Mouse (Mus musculus) brown adipose tissue, adult 24 weeks (tissue): Measurements from ENCODE around the gene Rad51b. TPM values are rescaled to one million over a fixed set of nuclear protein-coding genes. Genes with fewer than 3 reads are reported as not detected.
A peak's percentile ranks its signal among the peaks of the same experiment; 100 is the strongest.

Experiments
- H3K27ac ChIP-seq: fragments of 200-500 bp; replicated peaks from 2 replicates; pipeline ENCODE4 v1.5.1; 2012; ENCODE audit warnings: low read depth, mild to moderate bottlenecking, low read length
- H3K4me1 ChIP-seq: fragments of 200-500 bp; 2 replicates; pipeline ENCODE4 v1.6.1; 2012; ENCODE audit warnings: low read length, mixed read lengths; ENCODE audit not compliant: control insufficient read depth, insufficient read depth, insufficient read length
- H3K4me3 ChIP-seq: fragments of 200-500 bp; 2 replicates; pipeline ENCODE4 v1.5.1; 2012; ENCODE audit warnings: low read depth, mild to moderate bottlenecking, low read length, moderate library complexity; ENCODE audit not compliant: insufficient read depth
- polyA plus RNA-seq: library from polyadenylated mRNA; stranded (reverse); fragments of >200 nt; gene quantifications from 2 replicates; pipeline ENCODE4 v1.2.4, GENCODE M21; 2012; ENCODE audit not compliant: missing spikeins, insufficient read depth, insufficient read length

Rad51b gene
- polyA plus RNA-seq, 1 experiment = 0.75 TPM

DNA sequence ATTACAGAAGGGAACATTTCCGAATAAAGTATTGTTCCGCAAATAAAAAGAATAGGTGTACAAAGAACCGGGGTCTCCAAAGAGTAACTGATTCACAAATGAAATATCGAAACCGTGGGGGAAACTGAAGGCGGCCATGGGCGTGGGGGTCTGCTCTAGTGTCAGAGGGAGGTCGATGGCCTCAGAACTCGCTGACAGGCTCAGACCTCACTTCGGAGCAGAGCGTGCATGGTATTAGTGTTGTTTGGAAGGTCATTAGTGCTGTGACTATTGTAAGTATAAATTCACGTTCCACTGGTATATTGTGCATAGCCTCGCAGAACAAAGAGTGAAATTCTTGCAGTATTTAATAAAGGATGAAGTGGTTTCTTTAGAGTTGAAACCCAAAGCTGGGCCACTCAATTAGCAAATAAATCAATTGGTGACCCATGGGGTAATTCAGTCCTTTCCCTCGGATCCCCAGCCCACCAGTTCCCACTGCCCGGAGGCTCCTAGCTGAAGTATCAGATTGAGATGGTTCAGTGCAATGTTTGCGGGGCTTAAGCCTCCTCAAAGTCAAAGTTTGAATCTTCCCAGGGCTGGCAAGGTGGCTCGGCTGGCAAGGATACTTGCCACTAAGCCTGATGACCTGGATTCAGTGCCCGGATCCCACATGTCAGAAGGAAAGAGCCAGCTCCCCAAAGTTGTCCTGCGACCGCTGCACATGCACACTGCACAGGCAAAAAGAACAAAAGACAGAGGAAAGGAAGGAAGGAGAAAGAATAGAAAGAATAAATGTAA is 517.4 kb downstream of the Rad51b start:
- H3K4me1 ChIP-seq = no peaks in the 10 kb centered on the region
- H3K27ac ChIP-seq = no peak overlapping the region
- H3K4me3 ChIP-seq = no peak overlapping the region

GRCm38 (mm10) chr12:79816241-79816640 is 519.2 kb downstream of the Rad51b start:
- H3K4me1 ChIP-seq = no peaks in the 10 kb centered on the region
- H3K4me3 ChIP-seq = no peak overlapping the region
- no peak overlapping the region for H3K27ac ChIP-seq

DNA sequence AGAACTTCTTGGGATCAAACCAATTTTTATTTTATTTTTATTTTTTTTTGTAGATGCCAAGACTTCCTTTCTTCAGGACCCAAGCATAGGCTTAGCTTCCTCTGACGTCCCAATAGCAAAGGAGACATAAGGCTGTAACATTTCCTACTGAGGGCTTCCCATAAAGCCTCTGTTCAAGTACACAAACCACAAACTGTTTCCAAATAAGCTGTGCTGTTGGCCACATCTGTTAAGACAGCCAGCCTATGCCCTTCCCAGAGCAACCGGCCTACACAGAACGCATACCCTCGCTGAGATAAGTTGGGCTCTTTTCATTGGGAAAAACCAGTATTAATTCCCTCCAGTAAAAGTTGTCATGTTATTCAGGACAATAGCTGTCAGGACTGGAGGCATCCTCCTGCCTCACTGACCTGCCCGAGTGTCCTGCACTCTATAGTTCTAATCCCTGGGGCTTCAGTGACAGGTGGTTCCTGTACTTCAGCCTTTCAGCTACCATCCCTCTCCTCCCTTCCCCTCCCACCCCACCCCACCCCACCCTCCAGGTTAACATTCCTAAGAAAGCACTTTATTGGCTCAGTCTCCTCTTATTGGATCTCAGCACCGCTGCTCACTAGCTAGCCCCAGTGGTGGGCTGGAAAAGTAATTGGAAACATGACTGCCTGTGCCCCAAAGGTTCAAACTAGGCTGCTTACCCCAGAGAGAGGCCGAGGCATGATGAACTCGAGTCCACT is 523.3 kb downstream of the Rad51b start:
- no peaks in the 10 kb centered on the region for H3K4me1 ChIP-seq
- no peak overlapping the region for H3K4me3 ChIP-seq
- H3K27ac ChIP-seq = no peak overlapping the region

GRCm38 (mm10) chr12:79821901-79822300 is 524.8 kb downstream of the Rad51b start:
- no peak overlapping the region for H3K4me3 ChIP-seq
- H3K27ac ChIP-seq = no peak overlapping the region

DNA sequence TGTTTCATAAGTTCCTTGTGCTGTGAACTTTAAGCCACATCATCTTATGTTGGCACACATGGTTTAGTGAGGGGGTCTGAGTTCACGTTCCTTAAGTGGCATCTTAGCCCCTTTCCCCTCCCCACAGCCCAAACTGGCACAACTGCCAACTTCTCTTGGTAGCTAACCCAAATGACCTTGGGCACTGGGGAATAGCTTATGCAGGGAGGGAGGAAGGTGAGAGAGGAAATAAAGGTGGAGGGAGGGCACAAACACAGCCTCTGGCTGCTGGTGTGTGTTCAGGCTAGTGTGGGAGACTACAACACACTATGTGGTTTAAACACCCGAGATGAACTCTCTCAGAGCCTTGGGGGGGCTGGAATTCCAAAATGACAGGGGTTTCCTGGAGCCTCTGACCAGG is 525.3 kb downstream of the Rad51b start:
- Histone ChIP-seq H3K27ac (no peak overlapping the region), H3K4me3 (no peak overlapping the region), H3K4me1 (peaks cover 2% of the 10 kb centered on the region; the same call in 1 of the 2 replicates)

More at GRCm38 (mm10) chr12:79821901-79822300, 524.8 kb downstream of the Rad51b start:
- peaks cover 2% of the 10 kb centered on the region; the same call in 1 of the 2 replicates for H3K4me1 ChIP-seq

GRCm38 (mm10) chr12:79825922-79826321 is 528.8 kb downstream of the Rad51b start:
- Histone ChIP-seq H3K27ac (no peak overlapping the region), H3K4me3 (no peak overlapping the region), H3K4me1 (peaks cover 27% of the 10 kb centered on the region)

DNA sequence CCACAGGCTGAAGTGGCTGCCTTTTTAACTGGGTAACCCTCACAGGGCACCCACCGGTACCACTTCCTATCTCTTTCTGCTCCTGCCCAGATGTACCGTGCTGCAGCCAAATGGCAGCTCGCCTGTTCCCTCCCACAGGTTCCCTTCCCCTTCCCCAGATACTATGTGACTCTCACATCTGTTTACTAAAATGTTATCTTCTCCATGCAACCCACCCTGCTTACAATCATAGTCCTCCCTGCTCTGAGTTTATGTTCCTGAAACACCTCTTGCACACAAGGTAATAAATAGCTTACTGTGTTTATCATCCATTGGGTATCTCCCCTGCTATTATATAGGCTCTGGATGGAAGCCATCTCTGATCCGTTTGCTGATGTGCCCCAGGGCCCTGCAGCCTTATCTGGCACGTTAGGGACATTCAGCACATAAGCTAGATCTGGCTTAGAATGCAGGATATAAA is 530.2 kb downstream of the Rad51b start:
- Histone ChIP-seq H3K27ac (no peak overlapping the region), H3K4me3 (no peak overlapping the region), H3K4me1 (peaks cover 33% of the 10 kb centered on the region)

DNA sequence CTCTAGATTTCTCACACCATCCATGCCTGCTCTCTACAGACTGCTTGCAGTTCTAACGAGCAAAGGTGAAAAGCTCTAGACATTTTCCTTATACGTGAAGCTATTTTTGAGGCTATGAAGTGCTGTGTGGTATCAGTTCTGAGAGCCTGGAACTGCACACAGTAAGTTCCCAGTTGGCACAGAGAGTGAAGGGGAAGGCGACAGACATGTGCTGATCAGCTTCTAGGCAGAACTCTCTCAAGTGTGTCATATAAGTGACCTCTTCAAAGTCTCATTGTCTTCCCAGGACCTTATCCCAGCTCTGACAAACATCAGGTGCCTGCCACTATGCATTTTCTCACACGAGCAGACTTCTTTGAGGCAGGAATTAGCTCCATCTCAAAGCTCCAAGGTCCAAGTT is 530.7 kb downstream of the Rad51b start:
- Histone ChIP-seq H3K4me3 (no peak overlapping the region), H3K27ac (no peak overlapping the region), H3K4me1 (peaks cover 33% of the 10 kb centered on the region)

GRCm38 (mm10) chr12:79830686-79831085 is 533.6 kb downstream of the Rad51b start:
- Histone ChIP-seq H3K4me3 (no peak overlapping the region), H3K4me1 (peaks cover 33% of the 10 kb centered on the region), H3K27ac (peak overlapping the region; percentile 63)

GRCm38 (mm10) chr12:79832611-79833010 is 535.5 kb downstream of the Rad51b start:
- Histone ChIP-seq H3K4me1 (peaks cover 36% of the 10 kb centered on the region), H3K4me3 (no peak overlapping the region)

DNA sequence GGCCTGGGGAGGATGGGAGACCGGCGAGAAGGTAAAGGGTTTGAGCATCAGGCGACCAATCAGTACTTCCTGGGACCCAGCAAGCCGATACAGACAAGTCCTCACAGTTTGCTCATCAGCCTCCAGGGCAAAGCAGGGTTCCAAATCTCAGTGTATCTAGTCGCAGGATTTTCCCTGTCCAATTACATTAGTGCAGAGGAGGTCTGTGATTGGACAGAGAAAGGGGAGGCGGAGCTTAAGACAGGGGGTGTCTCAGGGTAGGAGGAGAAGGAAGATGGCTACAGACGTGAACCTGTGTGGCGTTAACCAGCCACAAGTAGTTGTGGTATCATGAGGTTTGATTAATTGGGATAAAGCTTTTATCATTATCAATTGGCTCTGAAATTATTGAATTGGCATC is 538.4 kb downstream of the Rad51b start:
- no peak overlapping the region for H3K27ac ChIP-seq
- no peak overlapping the region for H3K4me3 ChIP-seq
- peaks cover 29% of the 10 kb centered on the region for H3K4me1 ChIP-seq

More at GRCm38 (mm10) chr12:79832611-79833010, 535.5 kb downstream of the Rad51b start:
- no peak overlapping the region for H3K27ac ChIP-seq

GRCm38 (mm10) chr12:79838181-79838961 is 541.3 kb downstream of the Rad51b start:
- H3K4me1 ChIP-seq = peaks cover 35% of the 10 kb centered on the region
- no peak overlapping the region for H3K4me3 ChIP-seq
- peak overlapping the region; percentile 72 for H3K27ac ChIP-seq

- Histone ChIP-seq H3K27ac (peak overlapping the region; percentile 59), H3K4me1 (peaks cover 43% of the 10 kb centered on the region), H3K4me3 (no peak overlapping the region)
Measured at GRCm38 (mm10) chr12:79839096-79839941, 542.2 kb downstream of the Rad51b start.

- H3K4me3 ChIP-seq = no peak overlapping the region
- H3K27ac ChIP-seq = no peak overlapping the region
- peaks cover 44% of the 10 kb centered on the region for H3K4me1 ChIP-seq
Measured at GRCm38 (mm10) chr12:79840465-79840864, 543.4 kb downstream of the Rad51b start.
